Mouse (Mus musculus) spleen, postnatal 4 days (tissue): ENCODE measurements around the gene Prkn.

ENCODE experiments used
- DNase-seq, 2 experiments: peaks; one replicate each; pipeline ENCODE4 v3.0.0; 2022; ENCODE audit warnings: low spot score in 2 of 2

Gene Prkn

GRCm38 (mm10) chr17:11912872-11913365 is 1072.7 kb downstream of the Prkn start:
- no peak for DNase-seq

- no peak for DNase-seq
These were observed 1073.4 kb downstream of the Prkn start for GRCm38 (mm10) chr17:11913620-11914019.

DNA sequence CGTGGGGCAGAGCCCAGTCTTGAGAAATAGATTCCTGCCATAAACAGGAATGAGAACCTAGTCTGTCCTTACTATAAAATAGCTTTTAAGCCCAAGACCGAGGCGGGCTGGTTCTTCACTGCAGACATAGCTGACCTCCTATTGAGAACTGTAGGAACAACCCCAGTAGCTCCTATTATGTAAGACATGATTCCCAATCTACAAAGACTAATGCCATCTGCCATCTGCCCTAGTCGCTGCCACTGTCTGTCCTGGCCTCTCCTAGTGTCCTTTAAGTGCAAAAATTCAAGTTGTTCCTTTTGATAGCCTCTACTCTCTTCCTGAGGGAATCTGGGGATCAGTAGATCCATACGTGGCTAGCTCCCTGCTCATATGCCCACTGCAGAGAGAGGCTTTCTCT is 1074.3 kb downstream of the Prkn start:
- DNase-seq: no peak

DNA sequence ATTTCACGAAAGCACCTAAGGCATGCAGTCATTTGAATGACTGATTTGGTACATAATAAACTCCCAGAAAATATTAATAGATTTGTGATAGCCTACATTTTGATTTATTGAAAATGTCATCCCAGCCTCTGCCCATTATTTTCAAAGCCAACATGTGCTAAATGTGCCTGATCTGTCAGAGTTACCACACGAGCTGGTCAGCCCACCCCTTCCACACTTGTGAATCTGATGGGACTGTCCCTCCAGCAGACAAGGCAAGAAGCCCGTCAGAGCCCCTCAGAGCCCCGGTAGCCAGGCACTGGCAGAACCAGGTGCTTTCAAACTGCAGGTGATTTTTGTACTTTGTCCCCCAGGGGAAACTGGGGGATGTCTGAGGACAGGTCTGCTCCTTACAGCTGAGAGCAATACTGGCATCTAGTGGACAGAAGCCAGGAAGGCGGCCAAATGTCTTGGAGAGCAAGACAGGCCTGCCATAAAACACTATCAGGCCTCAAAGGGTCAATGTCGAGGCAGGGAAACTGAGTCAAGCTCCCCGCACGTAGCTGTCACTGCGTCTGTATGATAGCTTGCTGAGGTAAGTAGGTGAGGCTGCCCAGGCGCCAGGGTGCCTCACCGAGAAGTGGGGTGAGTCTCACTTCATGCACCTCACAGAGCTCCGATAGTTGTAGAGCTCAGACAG is 1078.1 kb downstream of the Prkn start:
- DNase-seq: no peak

GRCm38 (mm10) chr17:11919581-11919980 is 1079.4 kb downstream of the Prkn start:
- DNase-seq: no peak

DNA sequence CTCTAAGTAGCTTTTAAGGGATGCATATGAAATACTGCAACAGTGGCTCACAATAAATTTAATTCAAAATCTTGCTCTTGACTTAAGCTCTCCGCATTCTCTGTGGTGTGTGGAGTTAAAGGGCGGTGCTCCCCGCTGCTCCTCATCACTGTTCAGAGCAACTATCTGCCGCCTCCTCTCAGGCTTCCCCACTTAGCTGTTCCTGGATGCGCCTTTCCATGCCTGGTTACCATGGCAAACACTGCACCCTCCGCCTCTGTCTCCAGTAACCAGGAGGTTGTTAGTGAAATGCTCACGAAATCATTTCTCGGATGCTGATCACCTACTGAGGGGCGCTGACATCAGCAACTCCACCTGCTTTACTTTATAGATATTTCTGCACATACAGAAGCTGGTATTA is 1080.8 kb downstream of the Prkn start:
- DNase-seq: no peak

GRCm38 (mm10) chr17:11923989-11924388 is 1083.8 kb downstream of the Prkn start:
- no peak for DNase-seq

GRCm38 (mm10) chr17:11926865-11927386 is 1086.7 kb downstream of the Prkn start:
- no peak for DNase-seq

DNA sequence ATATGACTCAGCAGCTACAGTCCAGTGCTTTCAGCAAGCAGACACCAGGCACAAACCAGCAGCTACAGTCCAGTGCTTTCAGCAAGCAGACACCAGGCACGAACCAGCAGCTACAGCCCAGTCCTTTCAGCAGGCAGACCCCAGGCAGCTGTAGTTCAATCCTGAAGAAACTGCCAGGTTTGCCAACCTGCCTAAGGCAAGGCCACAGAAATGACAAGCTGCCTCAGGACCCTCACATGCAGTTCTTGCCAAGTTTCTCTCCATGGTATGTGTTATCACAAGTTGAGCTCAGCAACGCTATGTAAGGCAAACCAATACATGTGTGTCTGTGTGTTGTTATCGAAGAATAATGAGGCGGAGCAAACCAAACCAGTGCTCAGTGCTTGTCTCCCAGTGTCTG is 1091.5 kb downstream of the Prkn start:
- DNase-seq: no peak

GRCm38 (mm10) chr17:11933737-11934136 is 1093.6 kb downstream of the Prkn start:
- DNase-seq: no peak

DNA sequence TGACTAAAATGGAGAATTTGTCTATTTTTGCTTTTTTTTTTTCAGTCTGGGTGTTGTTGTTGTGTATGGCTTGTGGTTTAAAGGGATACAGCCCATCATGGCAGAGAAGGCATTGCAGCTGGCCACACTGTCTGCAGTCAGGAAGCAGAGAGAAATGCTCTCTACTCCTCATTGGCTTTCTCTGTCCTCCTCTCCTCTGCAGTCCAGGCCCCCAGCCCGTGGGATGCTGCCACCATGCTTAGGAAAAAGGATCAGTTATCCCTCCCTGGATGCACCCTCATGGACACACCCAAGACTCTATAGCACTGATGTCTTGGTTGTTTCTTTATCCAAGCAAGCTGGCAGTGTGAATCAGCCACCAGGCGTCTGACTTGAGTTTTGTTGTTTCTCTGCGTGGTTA is 1107.3 kb downstream of the Prkn start:
- no peak for DNase-seq

DNA sequence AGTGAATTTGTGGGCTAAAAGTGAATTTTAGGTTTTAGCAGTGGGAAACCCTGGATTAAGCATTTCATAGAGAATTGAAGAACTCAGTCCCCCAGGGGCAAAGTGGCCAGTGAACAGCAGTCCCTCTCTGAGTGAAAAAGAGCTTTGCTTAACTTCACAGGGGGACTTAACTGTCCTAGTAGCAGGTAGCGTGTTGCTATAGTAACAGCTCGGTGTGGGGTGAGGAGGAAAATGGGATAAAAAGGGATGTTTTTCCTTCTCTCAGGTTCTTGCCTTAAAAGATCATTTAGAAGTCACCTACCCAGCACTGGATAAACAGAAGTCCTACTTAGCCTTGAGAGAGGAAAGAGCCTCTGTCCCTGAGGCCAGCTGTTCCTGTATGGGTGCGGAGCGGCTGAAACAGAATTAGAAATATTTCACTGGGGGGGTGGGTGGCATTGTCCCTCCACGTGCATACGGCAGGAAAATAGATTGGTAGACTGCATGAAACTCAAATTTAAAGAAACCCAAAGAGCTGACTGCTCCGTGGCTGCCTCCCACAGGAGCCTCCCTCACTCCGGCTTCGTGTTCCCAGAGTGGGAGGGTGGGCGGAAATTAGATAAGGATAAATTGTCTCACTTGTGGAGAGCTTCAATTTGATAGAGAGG is 1109.5 kb downstream of the Prkn start:
- no peak for DNase-seq

- no peak for DNase-seq
These were observed 1110.0 kb downstream of the Prkn start for GRCm38 (mm10) chr17:11950198-11950594.

GRCm38 (mm10) chr17:11955317-11955716 is 1115.1 kb downstream of the Prkn start:
- no peak for DNase-seq

DNA sequence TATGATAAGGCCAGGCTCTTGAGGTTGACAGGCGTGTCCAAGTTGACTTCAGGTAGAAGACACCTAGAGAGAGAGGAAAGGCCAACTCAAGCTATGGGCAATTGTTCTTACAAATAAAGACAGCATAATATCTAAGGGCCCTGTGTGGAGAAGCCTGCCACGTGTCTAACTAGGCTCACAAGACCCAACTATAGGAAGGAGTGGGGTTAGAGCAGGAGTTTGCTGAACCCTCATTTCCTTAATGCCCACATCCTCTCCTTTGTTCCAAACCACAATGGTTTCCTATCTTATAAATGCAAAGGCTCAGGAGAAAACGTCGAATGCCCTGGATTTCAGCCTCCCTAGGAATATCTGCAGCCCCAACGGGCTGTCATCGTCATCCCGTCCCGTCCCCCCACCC is 1120.3 kb downstream of the Prkn start:
- DNase-seq: no peak

GRCm38 (mm10) chr17:11962808-11963207 is 1122.6 kb downstream of the Prkn start:
- DNase-seq: no peak

GRCm38 (mm10) chr17:11970160-11970559 is 1130.0 kb downstream of the Prkn start:
- no peak for DNase-seq

DNA sequence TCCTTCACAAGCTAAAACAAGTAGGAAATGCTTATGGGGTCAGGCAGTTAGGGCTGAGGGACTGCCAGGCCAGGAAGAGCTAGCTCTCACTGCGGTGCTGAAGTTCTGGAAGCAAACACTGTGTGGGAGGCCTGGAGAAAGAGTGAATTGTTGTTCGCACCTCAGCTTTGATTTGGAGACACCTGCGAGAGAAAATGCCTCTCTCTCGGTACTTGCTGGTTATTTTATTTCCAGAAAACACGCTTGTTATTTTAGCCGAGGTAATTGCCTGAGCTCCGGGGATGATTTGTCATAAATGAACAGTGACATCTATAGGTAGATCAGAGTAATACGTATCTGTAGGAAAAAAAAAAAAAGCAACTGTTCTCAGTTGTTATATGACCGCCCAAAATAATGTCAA is 1132.4 kb downstream of the Prkn start:
- DNase-seq: no peak

DNA sequence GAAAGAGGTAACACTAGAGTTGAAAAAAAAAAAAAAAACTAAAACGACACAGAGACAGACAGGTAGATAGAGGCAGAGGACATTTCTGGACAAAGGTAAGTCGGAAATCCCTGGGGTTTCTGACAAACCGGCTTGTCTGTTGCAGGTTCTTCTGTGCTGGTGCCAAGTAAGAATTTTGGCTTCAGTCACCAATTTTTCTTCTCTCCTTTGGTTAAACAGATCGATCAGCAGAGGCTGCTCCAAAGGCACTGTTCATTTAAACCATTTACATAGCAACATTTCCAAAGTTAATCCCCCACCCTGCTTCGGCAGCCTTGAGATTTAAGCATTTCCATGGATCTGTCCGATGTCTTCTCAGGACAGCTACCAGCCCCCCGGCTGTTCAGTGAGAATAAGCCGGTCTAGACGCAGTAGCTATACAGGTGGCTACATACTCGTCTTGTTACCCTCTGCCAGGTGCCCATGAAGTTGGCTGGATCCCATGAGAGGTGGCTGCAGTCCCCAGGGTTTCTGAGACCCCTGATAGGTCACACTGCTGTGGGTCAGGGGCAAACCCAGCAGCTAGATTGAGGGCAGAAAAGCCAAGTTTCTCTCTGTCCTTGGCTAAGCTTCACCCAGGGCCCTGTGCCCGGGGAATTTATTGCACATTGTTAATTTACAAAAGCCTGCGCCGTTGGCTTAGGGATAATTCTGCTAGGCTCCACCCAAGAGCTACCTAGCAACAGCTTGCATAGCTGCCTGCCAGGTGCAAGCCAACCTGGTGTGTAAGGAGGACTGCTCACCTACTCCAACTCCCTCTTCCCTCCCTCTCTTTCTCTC is 1133.0 kb downstream of the Prkn start:
- no peak for DNase-seq

DNA sequence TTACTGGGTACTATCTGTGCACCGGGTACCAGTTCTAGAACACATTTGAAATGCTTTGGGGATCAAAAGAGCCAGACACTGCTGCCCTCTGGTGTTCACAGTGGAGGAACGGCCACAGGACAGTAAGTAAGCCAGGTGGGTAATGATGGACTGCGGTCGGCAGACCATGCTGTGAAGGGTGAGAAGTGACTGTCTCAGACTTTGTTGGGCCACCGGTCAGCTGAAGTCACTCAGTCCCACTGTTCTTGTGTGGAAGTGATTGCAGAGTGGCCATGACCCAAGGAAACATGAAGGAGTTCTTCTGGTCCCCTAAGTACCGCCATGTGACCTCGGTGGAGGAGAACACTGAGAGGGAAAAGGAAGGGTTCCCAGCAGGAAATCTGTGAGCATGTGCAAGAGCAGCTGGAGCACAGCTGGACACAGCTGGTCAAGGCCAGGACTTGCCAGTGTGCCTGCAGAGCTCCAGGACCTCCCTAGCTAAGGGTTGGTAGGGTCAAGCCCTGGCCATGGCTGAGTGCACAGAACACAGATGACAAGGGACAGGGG is 1135.0 kb downstream of the Prkn start:
- DNase-seq: no peak

GRCm38 (mm10) chr17:11978260-11978821 is 1138.2 kb downstream of the Prkn start:
- DNase-seq: no peak

DNA sequence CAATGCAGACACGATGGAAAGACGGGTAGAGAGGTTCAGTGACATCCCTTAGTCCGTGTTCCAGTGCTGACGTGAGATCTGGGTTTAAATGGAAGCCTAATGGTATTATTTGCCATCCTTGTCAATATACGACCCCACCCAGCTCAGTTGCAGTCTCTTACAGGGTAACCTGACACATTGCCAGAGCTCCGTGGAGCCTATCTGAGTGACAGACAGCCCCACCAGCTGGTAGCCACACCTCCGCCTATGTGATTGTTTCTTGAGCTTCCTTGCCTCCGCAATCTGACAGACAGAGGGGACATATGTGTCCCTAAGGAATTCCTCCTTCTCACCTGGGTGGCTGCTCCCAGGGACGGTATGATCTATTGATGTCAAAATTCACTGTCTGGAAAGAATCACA is 1141.5 kb downstream of the Prkn start:
- no peak for DNase-seq
